Comparison of ENCODE assay signal across 32 mouse cellular contexts in genomic region chr8:44930058-44930457, GRCm38 (mm10). TPM values are rescaled to one million over a fixed set of nuclear protein-coding genes. Genes with fewer than 3 reads are reported as not detected.
"Had no signal": no experiment of that assay in that cellular context is flagged by ENCODE, and none has a peak within 500 bp of the region (broad histone marks: within the 10 kb centered on the region; RNA-seq: fewer than 3 reads in every experiment).

No protein-coding gene starts in this region.

- H3K4me1 ChIP-seq: limb, embryonic 12.5 days; limb, embryonic 15.5 days; liver, embryonic 13.5 days; liver, embryonic 15.5 days; lung, embryonic 15.5 days; midbrain, embryonic 15.5 days; neural tube, embryonic 12.5 days had no signal

- DNase-seq: left cerebral cortex, postnatal 4 days; liver; liver, embryonic 13.5 days; liver, postnatal 0 days; lung, adult 18-20 months; lung, adult 2 months; lung, embryonic 14.5 days; lung, postnatal 10 days; lung, postnatal 14 days; lung, postnatal 36 days; lung, postnatal 4 days; midbrain, embryonic 14.5 days had no signal

- H3K9ac ChIP-seq: limb, embryonic 12.5 days; limb, embryonic 13.5 days; limb, embryonic 15.5 days; liver, embryonic 12.5 days; liver, embryonic 13.5 days; liver, embryonic 14.5 days; liver, embryonic 15.5 days; liver, postnatal 0 days; lung, embryonic 14.5 days; lung, embryonic 15.5 days; midbrain, embryonic 12.5 days; midbrain, embryonic 15.5 days; neural tube, embryonic 12.5 days had no signal

- H3K4me3 ChIP-seq: left cerebral cortex, adult 2 months; limb, embryonic 10.5 days; limb, embryonic 12.5 days; limb, embryonic 13.5 days; limb, embryonic 15.5 days; liver, embryonic 12.5 days; liver, embryonic 13.5 days; liver, embryonic 15.5 days; lung, embryonic 15.5 days; megakaryocyte, embryonic 14.5 days; midbrain, embryonic 10.5 days; midbrain, embryonic 12.5 days; midbrain, embryonic 15.5 days; myocyte; neural tube, embryonic 12.5 days had no signal

- ATAC-seq: liver, embryonic 12.5 days; liver, postnatal 0 days; lung, postnatal 0 days; midbrain, embryonic 15.5 days; midbrain, embryonic 16.5 days had no signal

- H3K27me3 ChIP-seq: limb, embryonic 15.5 days; lung, embryonic 15.5 days; midbrain, embryonic 12.5 days; midbrain, embryonic 15.5 days; neural tube, embryonic 12.5 days had no signal

- H3K4me2 ChIP-seq: limb, embryonic 12.5 days; limb, embryonic 13.5 days; limb, embryonic 15.5 days; liver, embryonic 11.5 days; liver, embryonic 12.5 days; liver, embryonic 13.5 days; liver, embryonic 15.5 days; lung, embryonic 14.5 days; lung, embryonic 15.5 days; midbrain, embryonic 12.5 days; midbrain, embryonic 15.5 days; neural tube, embryonic 12.5 days had no signal

- H3K9me3 ChIP-seq: limb, embryonic 10.5 days; liver, embryonic 15.5 days; lung, embryonic 15.5 days; midbrain, embryonic 12.5 days; midbrain, embryonic 15.5 days; neural tube, embryonic 12.5 days had no signal

- H3K27ac ChIP-seq: left cerebral cortex, adult 2 months; limb, embryonic 10.5 days; limb, embryonic 12.5 days; limb, embryonic 13.5 days; limb, embryonic 15.5 days; liver, embryonic 12.5 days; liver, embryonic 13.5 days; liver, embryonic 14.5 days; liver, embryonic 15.5 days; lung, embryonic 15.5 days; macrophage; midbrain, embryonic 10.5 days; midbrain, embryonic 12.5 days; midbrain, embryonic 15.5 days; neural tube, embryonic 12.5 days had no signal

- H3K36me3 ChIP-seq: limb, embryonic 10.5 days; limb, embryonic 12.5 days; limb, embryonic 15.5 days; liver, embryonic 12.5 days; liver, embryonic 13.5 days; liver, embryonic 15.5 days; lung, embryonic 15.5 days; midbrain, embryonic 10.5 days; midbrain, embryonic 12.5 days; midbrain, embryonic 15.5 days; neural tube, embryonic 12.5 days had no signal

RNA-seq across cellular contexts. Expression of gene Fat1, which starts 5.2 kb away (rescaled TPM):
- total RNA-seq: megakaryocyte progenitor cell, adult 5-6 weeks had no signal
